Mouse (Mus musculus): ENCODE results near the gene Maml1. TPM values are rescaled to one million over a fixed set of nuclear protein-coding genes. Genes with fewer than 3 reads are reported as not detected.

Gene Maml1
- total RNA-seq, 4 experiments from 2014 or later: 21.2 to 24.5 (median 23.9) TPM

- no peak for DNase-seq
These were observed 53.0 kb downstream of the Maml1 start for GRCm38 (mm10) chr11:50238821-50239791.

DNA sequence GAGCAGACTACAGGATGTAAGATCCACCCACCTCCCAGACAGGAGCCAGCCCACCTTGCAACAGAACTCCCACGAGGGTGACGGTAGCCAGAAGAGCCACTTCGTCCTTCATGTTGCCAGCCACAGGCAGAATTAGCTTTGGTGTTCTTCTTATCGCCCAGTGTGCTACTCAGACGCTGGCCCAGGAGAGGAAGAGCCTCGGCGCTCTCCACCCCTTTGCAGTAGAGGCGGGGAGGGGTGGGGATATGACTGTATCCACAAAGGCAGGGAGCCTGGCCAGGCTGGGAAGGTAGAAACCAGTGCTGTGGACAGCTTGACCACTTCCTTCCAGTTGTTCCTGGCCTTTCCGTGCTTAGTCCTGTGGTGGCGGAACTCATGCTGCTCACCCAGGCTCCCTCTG lies 53.8 kb downstream of the Maml1 start, which contains the start of gene Ltc4s:
Ltc4s (minus strand) TSS at position 293 of the 400 bp plus-strand sequence.
- no peak for DNase-seq

DNA sequence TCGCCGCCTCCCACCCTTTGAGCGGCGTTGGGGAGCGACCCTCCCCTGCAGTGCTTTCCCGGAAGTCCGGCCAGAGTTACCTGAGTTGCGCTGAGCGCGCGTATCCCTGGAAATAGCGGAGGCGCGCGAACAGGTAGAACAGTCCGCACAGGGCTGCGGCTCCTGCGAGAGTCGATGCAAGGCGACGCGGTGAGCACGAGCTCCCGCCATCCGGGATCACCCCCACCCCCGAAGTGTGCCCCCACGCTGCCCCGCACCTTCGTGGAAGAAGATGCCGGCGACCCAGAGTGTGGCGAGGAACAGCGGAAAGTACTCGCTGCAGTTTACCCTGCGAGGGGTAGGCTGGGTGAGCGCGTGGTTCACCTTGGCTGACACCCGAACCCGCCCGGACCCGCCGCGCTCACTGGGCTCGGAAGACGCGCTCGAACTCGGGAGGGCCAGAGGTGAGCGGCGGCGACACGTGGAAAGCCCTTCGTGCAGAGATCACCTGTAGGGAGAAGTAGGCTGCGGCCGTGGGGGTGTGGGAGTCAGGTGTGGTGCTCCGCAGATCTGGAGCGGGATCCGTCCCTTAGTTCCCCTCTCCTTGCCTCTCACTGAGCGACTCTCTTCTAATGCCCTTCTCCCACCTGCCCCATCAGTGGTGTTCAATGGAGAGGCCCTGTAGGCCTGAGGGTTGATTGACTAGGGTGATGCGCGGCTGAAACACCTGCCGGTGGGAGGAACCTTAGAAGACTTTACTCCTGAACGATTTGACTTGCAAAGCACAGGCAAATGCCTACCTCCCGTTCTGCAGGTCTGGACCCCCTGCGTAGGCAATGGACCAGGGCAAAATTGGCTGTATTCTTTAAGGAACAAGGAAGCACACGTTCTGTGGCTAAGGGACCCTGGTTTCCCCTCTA lies 54.9 kb downstream of the Maml1 start:
- DNase-seq: no peak

- peak; percentile 86 for DNase-seq
These were observed 55.6 kb downstream of the Maml1 start for GRCm38 (mm10) chr11:50236540-50236936.

DNA sequence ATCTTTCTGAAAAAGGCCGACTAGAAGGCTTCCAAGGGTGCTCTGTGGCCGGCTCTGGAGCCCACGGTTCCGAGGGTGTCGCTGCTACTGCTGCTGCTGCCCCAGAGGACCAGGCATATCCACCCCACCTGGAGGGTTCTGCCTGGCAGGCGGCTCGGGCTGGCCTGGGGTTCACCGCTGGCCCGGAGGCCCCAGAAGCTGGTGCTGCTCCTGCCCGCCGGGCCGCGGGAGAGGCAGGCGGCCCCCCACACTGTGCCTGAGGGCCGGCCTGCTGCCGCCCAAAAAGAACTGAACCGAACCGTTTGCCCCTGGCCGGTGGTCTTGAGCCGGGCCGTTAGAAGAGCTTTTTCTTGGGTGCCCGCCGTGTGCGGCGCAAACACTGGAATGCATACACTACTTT lies 57.5 kb downstream of the Maml1 start:
- DNase-seq: no peak

GRCm38 (mm10) chr11:50233993-50234392 lies 58.1 kb downstream of the Maml1 start:
- no peak for DNase-seq

DNA sequence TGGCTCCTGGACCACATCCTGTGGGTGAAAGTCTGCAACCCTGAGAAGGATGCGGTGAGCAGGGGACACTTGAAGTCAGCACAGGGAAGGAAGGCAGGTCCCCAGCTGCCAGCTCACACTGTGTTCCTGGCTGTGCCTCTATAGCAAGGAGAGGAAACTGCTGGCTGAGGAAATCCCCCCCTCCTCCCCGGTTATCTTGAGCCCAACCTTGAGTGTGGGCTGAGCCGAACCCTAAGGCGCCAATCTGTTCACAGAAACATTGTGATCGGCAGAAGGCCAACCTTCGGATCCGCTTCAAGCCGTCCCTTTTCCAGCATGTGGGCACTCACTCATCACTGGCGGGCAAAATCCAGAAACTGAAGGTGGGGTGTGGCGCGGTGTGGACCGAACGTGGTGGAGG lies 59.1 kb downstream of the Maml1 start:
- no peak for DNase-seq

DNA sequence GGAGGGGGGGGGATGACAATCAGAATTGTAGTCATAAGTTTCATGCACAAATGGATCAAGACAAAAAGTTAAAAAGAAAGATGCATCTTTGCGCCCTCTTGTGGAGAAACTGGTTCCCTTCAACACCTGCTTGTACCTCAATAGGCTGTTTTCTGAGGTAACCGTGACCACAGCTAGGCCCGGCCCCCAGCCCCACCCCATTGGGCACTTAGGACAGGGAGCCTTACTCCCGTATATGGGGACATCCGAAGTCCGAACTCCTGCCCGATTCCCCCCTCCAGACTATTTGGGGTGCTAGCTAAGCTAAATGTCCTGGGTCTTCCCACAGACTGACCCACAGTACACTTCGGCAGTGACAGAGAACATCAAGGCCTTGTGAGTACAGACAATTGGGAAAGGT lies 60.7 kb downstream of the Maml1 start:
- no peak for DNase-seq

- no peak for DNase-seq
These were observed 61.4 kb downstream of the Maml1 start for GRCm38 (mm10) chr11:50230481-50231304.

GRCm38 (mm10) chr11:50229252-50229910 lies 62.7 kb downstream of the Maml1 start:
- DNase-seq: no peak

GRCm38 (mm10) chr11:50228772-50229171 lies 63.3 kb downstream of the Maml1 start:
- DNase-seq: no peak

DNA sequence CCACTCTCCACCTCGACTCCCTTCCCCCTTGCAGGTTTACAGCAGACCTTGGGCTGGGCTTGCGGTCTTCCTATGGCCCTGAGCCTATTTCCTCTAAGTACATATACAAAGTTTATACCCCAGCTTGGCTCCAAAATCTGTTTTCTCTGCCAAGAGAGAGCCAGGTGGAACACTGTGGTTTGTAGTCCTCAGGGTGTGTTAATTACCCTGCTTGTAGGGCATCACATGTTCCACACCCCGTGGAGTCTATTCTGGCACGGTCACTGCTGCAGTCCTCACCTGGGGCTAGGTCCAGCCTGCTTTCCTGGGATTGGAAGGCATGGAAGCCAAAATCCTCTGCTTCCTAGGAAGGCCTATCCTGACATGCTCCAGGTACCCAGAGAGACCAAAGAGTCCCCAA lies 64.4 kb downstream of the Maml1 start:
- no peak for DNase-seq

- no peak for DNase-seq
These were observed 64.9 kb downstream of the Maml1 start for GRCm38 (mm10) chr11:50227226-50227625.

DNA sequence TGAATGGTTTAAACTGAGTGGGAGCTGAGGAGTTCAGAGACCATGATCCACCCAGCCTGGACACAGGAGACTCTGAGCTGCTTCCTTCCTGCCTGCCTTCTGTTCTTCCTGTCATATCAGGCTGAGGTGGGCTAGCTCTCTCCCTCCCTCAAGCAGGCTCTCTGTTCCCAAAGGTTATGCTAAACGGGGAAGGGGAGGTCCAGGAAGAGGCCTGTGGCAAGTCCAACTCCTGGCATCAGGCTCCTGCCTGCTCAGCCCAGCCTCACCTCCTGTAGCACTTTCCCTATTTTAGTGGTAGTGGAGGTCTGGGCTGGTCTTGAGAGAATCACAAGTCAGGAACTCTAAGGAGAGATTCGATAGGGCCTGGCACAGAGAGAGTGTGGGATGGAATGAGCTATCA lies 65.7 kb downstream of the Maml1 start:
- no peak for DNase-seq

- no peak for DNase-seq
These were observed 66.3 kb downstream of the Maml1 start for GRCm38 (mm10) chr11:50225611-50226378.

- peak; percentile 83 for DNase-seq
These were observed 67.2 kb downstream of the Maml1 start for GRCm38 (mm10) chr11:50224671-50225530.

DNA sequence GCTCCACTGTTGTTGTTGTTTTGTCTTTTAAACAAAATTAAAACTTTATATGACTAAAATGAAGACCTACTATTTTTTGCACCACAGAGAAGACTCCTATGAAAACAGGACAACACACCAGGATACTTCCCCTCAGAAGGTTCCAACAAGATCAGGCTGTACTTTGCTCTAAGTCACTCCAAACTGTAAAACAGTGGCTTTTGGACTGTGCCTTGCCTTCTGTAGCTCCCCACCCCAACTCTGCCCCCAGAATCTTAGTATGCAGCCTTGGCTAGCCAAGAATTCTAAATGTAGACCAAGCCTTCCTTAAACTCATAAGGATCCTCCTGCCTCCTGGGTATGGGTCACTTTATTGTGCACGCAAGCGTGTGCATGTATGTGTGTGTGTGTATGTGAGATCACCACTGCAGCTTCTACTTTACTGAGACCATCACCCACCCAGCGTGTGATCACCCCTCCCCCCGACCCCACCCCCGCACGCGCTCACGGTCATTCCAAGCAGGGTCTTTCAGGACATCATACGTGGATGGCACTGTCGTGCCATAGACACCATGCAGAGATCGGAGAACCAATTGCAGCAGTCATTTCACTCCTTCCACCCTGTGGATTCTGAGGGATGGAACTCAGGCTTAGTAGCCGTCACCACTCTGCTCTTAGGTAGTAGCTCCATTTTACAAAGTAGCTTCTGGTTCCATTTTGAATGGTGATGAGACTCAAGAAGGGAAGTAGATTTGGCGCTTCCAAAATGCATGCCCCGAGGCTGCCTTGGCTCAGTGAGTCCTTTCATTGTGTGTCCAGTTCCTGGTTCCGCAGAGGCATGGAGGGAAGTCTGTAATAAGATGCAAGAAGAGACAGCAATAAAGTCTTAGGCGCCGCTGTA lies 68.1 kb downstream of the Maml1 start:
- no peak for DNase-seq

DNA sequence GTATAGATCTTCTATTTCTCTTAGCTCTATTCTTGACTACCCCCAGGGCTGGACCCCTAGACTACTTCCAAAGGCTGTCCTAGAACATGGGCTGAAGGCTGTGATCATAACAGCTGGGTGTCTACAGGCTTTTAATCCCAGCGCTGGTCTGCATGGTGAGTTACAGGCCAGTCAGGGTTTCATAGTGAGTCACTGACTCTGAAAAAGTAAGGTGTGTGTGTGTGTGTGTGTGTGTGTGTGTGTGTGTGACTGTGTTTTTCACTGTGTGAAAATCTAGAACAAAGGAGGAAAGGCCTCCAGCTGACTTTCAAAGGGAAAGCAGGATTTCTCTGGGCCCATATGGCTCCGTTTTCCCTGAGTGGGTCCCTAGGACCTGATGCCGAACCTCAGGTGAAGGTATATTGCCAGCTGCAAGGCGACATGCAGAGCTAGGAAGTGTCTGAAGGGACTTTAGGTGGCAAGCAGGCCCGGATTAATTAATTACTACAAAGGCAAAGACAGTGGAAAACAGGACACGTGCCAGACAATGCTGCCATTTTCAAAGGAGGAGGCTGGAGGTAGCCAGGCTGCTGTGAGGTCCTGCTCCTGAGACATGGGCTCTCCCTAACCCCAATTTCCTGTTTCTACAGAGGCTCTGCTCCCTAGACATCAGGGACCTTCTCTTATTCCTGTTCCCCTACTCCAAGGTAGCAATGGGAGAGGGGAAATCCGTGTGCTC lies 69.4 kb downstream of the Maml1 start:
- DNase-seq: no peak
